Mouse (Mus musculus): ENCODE results near the gene Kcnj9.

DNA sequence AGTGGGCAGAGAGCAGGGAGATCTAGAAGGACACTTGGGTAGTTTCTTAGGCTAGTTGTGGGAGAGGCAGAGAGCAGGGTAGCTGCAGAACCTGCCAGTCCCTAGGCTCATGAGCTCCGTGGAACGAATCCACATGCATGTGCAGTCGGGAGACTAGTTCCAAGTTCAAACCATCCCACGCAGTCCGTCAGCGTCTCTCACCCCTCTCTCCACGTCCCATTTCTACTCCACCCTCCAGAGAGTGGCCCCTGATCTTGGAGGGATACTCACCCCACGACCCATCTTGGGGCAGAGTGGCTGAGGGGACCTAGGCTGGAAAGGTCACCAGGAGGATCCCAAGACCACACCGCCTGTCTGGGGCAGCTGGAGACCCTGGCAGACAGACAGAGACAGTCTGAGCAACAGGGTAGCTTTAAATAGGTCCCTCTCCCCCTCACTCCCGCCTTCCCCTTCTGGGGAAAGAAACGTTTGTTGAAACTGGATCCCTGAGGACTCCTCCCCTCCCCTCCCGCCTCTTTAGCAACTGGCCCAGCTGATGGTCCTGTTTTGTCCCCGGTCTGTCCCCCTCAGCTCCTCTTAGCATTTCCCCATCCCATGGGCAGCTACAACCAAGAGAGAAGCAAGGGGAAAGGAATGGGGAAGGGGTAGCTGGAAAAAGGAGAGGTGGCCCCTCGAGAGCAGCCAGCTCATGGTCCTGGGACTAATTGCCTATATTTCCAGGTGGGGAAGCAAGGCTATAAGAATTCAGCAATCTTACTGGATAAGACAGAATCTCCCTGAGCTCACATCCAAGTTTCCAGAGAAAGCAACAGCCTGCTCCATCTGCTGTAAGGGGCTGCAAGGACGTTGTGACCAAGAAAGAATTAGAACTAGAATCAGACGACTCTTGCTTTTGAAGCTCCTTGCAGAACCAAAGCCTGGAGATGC is 31.2 kb downstream of the Kcnj9 start, which contains the start of gene Atp1a2:
- TF ChIP-seq CTCF (IDR thresholded peaks at IDR 0.05; ENCODE audit: low read depth) (no peak), EP300 (IDR thresholded peaks at IDR 0.05; ENCODE audit: low read depth) (no peak)

Data from liver, embryonic 14.5 days (tissue).